Mouse (Mus musculus) E14TG2a.4 (cell line): Measurements from ENCODE around the gene Itga9.

Experiments
- CTCF ChIP-seq: conservative IDR thresholded peaks from 2 replicates; pipeline ENCODE4 v1.5.1; 2014; ENCODE audit warnings: low read length
- POU5F1 ChIP-seq: IDR thresholded peaks from 2 replicates; pipeline ENCODE4 v1.6.1; 2014; ENCODE audit warnings: low read length, borderline replicate concordance

- no peak for TF ChIP-seq CTCF
- no peak for TF ChIP-seq POU5F1
These were observed 337.5 kb downstream of the Itga9 start for GRCm38 (mm10) chr9:118943941-118944340.
